ENCODE assay signal across 15 mouse cellular contexts in genomic region chr3:38912768-38913487, GRCm38 (mm10). TPM values are rescaled to one million over a fixed set of nuclear protein-coding genes. Genes with fewer than 3 reads are reported as not detected.
DNase-seq lines count a peak whose midpoint lies in the region; ATAC-seq and TF ChIP-seq lines count a peak whose summit lies in the region.
"Had no signal": no experiment of that assay in that cellular context is flagged by ENCODE, and none has a peak within 500 bp of the region (broad histone marks: within the 10 kb centered on the region; RNA-seq: fewer than 3 reads in every experiment).

No protein-coding gene starts in this region.

- no peak overlapping the region for H3K9ac ChIP-seq in forebrain, embryonic 12.5 days
- no peak overlapping the region for H3K9ac ChIP-seq in forebrain, postnatal 0 days
- H3K9ac ChIP-seq in hindbrain, embryonic 15.5 days = no peak overlapping the region
- no peak overlapping the region for H3K9ac ChIP-seq in neural tube, embryonic 13.5 days

- 20% methylated on average over 5 of the region's 5 CpGs for WGBS in forebrain, embryonic 12.5 days
- 26% methylated on average over 5 of the region's 5 CpGs for WGBS in forebrain, postnatal 0 days
- WGBS in hindbrain, embryonic 15.5 days = 27% methylated on average over 5 of the region's 5 CpGs
- 32% methylated on average over 5 of the region's 5 CpGs for WGBS in neural tube, embryonic 13.5 days

- H3K27me3 ChIP-seq in forebrain, embryonic 12.5 days = no peaks in the 10 kb centered on the region
- H3K27me3 ChIP-seq in forebrain, postnatal 0 days (ENCODE audit: insufficient read depth, low read length) = no peaks in the 10 kb centered on the region
- H3K27me3 ChIP-seq in hindbrain, embryonic 15.5 days = no peaks in the 10 kb centered on the region
- H3K27me3 ChIP-seq in neural tube, embryonic 13.5 days = no peaks in the 10 kb centered on the region

- no peak for TF ChIP-seq CTCF in forebrain, postnatal 0 days (IDR thresholded peaks at IDR 0.05; ENCODE audit: low read depth)

- peak overlapping the region; percentile 21; the same call in 1 of the 2 replicates for H3K4me2 ChIP-seq in forebrain, embryonic 12.5 days
- no peak overlapping the region for H3K4me2 ChIP-seq in forebrain, postnatal 0 days (ENCODE audit: low read depth)
- no peak overlapping the region for H3K4me2 ChIP-seq in hindbrain, embryonic 15.5 days
- no peak overlapping the region for H3K4me2 ChIP-seq in neural tube, embryonic 13.5 days
- H3K4me2 ChIP-seq: liver, embryonic 11.5 days had no signal

- no peaks in the 10 kb centered on the region for H3K9me3 ChIP-seq in forebrain, embryonic 12.5 days
- no peaks in the 10 kb centered on the region for H3K9me3 ChIP-seq in forebrain, postnatal 0 days (ENCODE audit: low read length)
- no peaks in the 10 kb centered on the region for H3K9me3 ChIP-seq in hindbrain, embryonic 15.5 days
- no peaks in the 10 kb centered on the region for H3K9me3 ChIP-seq in neural tube, embryonic 13.5 days

- no peak overlapping the region for H3K27ac ChIP-seq in forebrain, embryonic 12.5 days
- no peak overlapping the region for H3K27ac ChIP-seq in forebrain, postnatal 0 days (ENCODE audit: low read depth, low read length)
- no peak overlapping the region for H3K27ac ChIP-seq in hindbrain, embryonic 15.5 days (replicated peaks)
- 0 out of 2 replicates have a peak overlapping the region, but pooled peaks have one; percentile 42 for H3K27ac ChIP-seq in neural tube, embryonic 13.5 days (replicated peaks)
- H3K27ac ChIP-seq: gastrocnemius, adult 2 months; layer of hippocampus, adult 2 months had no signal

- no peak for DNase-seq in forebrain, postnatal 0 days
- peak; percentile 45 for DNase-seq in kidney, postnatal 10 days
- DNase-seq in kidney, postnatal 25 days = no peak
- no peak for DNase-seq in right cerebral cortex, postnatal 14 days
- DNase-seq in thymus, postnatal 10 days (ENCODE audit: low spot score in 2 of 2) = no peak
- DNase-seq: adrenal gland, adult 2 months; cerebellum, postnatal 36 days; gastrocnemius, adult 2 months; heart, postnatal 36 days had no signal

- no peaks in the 10 kb centered on the region for H3K36me3 ChIP-seq in forebrain, embryonic 12.5 days (replicated peaks)
- H3K36me3 ChIP-seq in forebrain, postnatal 0 days (ENCODE audit: insufficient read depth) = no peaks in the 10 kb centered on the region
- no peaks in the 10 kb centered on the region for H3K36me3 ChIP-seq in hindbrain, embryonic 15.5 days
- no peaks in the 10 kb centered on the region for H3K36me3 ChIP-seq in neural tube, embryonic 13.5 days

- H3K4me1 ChIP-seq in forebrain, embryonic 12.5 days = peaks cover 35% of the 10 kb centered on the region
- H3K4me1 ChIP-seq in forebrain, postnatal 0 days (ENCODE audit: insufficient read depth) = peaks cover 11% of the 10 kb centered on the region; the same call in 1 of the 2 replicates
- H3K4me1 ChIP-seq in hindbrain, embryonic 15.5 days (replicated peaks) = peaks cover 23% of the 10 kb centered on the region
- H3K4me1 ChIP-seq in neural tube, embryonic 13.5 days (replicated peaks) = peaks cover 43% of the 10 kb centered on the region

- ATAC-seq in forebrain, embryonic 12.5 days (ENCODE audit: low FRiP score) = no peak
- no peak for ATAC-seq in forebrain, postnatal 0 days
- peak; percentile 32; the same call in 1 of the 2 replicates for ATAC-seq in hindbrain, embryonic 15.5 days (ENCODE audit: low FRiP score, low read depth)
- peak; percentile 64 for ATAC-seq in neural tube, embryonic 13.5 days (ENCODE audit: low read depth)
- ATAC-seq: lung, postnatal 0 days had no signal

- no peak overlapping the region for H3K4me3 ChIP-seq in forebrain, embryonic 12.5 days (replicated peaks)
- H3K4me3 ChIP-seq in forebrain, postnatal 0 days (ENCODE audit: low read depth, low read length) = no peak overlapping the region
- no peak overlapping the region for H3K4me3 ChIP-seq in hindbrain, embryonic 15.5 days
- H3K4me3 ChIP-seq in neural tube, embryonic 13.5 days = no peak overlapping the region
- H3K4me3 ChIP-seq: gastrocnemius, adult 2 months; layer of hippocampus, adult 2 months had no signal

RNA-seq across cellular contexts. Expression of gene Fat4, which starts 26.2 kb away (rescaled TPM):
- 14.2 and 15.6 TPM in 2 replicates for polyA plus RNA-seq in forebrain, embryonic 12.5 days (2016; fragmentation: Nextera tagmentation; extraction: Ambion mirVana)
- 49.6 and 62.6 TPM in 2 replicates for total RNA-seq in forebrain, postnatal 0 days (2014; rRNA removed)
- polyA plus RNA-seq in forebrain, postnatal 0 days (2015; fragmentation: Nextera tagmentation; extraction: Ambion mirVana) = 3.2 and 4.3 TPM in 2 replicates
- 9.0 and 9.2 TPM in 2 replicates for polyA plus RNA-seq in hindbrain, embryonic 15.5 days (2015; fragmentation: Nextera tagmentation; extraction: Ambion mirVana)
- polyA plus RNA-seq in neural tube, embryonic 13.5 days (2015; fragmentation: Nextera tagmentation; extraction: Ambion mirVana) = 11.5 and 13.8 TPM in 2 replicates

Comparison
In these comparisons a context has a peak if more than half of its experiments do, and no peak if none do; other contexts are left out.
1. ATAC-seq: peak in hindbrain, embryonic 15.5 days (single experiment) and neural tube, embryonic 13.5 days (single experiment); none in forebrain, embryonic 12.5 days (single experiment) and forebrain, postnatal 0 days (single experiment).